Mouse (Mus musculus): ENCODE results near the gene Mtfmt. TPM values are rescaled to one million over a fixed set of nuclear protein-coding genes. Genes with fewer than 3 reads are reported as not detected.

Gene Mtfmt
- polyA plus RNA-seq, 1 experiment from 2014 or later: 20.5 TPM

DNA sequence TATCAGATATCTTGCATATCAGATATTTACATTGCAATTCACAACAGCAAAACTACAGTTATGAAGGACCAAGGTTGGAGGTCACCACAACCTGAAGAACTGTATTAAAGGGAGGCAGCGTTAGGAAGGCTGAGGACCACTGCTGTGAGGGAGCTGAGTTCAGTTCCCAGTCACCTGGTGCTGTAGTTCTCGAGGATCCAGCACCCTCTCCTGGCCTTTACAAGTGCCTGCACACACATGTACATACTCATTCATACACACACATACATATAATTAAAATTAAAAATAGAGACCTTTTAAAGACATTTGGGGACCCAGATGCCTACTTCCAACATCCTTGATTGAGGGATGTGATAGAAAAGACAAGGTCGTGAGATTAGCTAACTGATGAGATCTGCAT, 15.9 kb upstream of the Mtfmt start:
- WGBS: 74% methylated on average over 3 of the region's 3 CpGs
- Histone ChIP-seq H3K9me3 (ENCODE audit: control insufficient read depth, low read length) (no peaks in the 10 kb centered on the region), H3K4me3 (ENCODE audit: low read depth, low read length) (no peak overlapping the region), H3K9ac (ENCODE audit: low read length) (no peak overlapping the region), H3K4me2 (ENCODE audit: low read depth) (no peak overlapping the region), H3K36me3 (ENCODE audit: control insufficient read depth, insufficient read depth, low read length) (no peaks in the 10 kb centered on the region), H3K27me3 (ENCODE audit: control insufficient read depth, insufficient read depth, low read length) (no peaks in the 10 kb centered on the region), H3K4me1 (ENCODE audit: control insufficient read depth, insufficient read depth, low read length) (no peaks in the 10 kb centered on the region), H3K27ac (ENCODE audit: low read depth, low read length) (no peak overlapping the region)
- ATAC-seq (ENCODE audit: insufficient read depth, low FRiP score, low TSS enrichment) (no peak), DNase-seq (ENCODE audit: low spot score) (no peak)

DNA sequence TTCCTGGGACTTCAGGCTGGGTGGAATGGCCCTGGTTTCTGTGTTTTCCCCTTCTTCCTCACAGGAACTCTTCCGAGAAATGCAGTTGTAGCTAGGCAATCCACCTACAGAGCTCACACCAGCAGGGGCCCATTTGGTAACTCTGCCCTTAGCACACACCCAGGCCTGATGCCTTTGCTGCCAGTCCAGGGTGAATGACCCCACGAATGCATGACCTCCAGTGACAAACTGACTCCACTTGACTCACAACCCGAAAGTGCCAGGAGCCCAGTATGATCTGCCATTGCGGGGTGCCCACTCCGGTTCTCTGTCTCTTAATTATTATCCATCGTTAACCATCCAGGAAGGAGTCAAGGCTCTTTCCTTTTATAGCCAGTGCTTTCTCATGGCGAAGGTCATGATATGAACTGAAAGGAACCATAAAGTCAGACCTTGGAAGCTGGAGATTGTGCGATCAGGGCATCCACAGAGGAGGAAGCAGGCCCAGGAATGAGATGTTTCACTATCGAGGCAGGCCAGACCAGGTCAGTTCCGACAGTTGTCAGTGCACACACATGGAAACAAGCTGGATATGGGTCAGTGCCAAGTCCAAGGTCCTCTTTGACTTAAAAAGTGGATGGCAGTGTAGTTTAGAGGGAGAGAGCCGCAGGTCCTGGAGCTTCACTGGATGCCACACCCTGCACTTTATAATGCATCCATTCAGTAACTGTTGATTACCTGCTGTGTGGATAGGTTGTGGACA, 12.7 kb upstream of the Mtfmt start, which contains the start of gene Slc51b:
Gene Slc51b (minus strand): TSS at position 196 of the 742 bp plus-strand sequence.
- Histone ChIP-seq H3K4me1 (ENCODE audit: control insufficient read depth, insufficient read depth, low read length) (no peaks in the 10 kb centered on the region), H3K36me3 (ENCODE audit: control insufficient read depth, insufficient read depth, low read length) (no peaks in the 10 kb centered on the region), H3K4me2 (ENCODE audit: low read depth) (no peak within 1 kb of the TSS), H3K27ac (ENCODE audit: low read depth, low read length) (no peak within 1 kb of the TSS), H3K4me3 (ENCODE audit: low read depth, low read length) (no peak within 1 kb of the TSS), H3K9ac (ENCODE audit: low read length) (no peak within 1 kb of the TSS), H3K27me3 (ENCODE audit: control insufficient read depth, insufficient read depth, low read length) (no peaks in the 10 kb centered on the region), H3K9me3 (ENCODE audit: control insufficient read depth, low read length) (no peaks in the 10 kb centered on the region)
- ATAC-seq (ENCODE audit: insufficient read depth, low FRiP score, low TSS enrichment): no peak
- DNase-seq (ENCODE audit: low spot score): no peak
- 83% methylated on average over 11 of the region's 11 CpGs for WGBS

DNA sequence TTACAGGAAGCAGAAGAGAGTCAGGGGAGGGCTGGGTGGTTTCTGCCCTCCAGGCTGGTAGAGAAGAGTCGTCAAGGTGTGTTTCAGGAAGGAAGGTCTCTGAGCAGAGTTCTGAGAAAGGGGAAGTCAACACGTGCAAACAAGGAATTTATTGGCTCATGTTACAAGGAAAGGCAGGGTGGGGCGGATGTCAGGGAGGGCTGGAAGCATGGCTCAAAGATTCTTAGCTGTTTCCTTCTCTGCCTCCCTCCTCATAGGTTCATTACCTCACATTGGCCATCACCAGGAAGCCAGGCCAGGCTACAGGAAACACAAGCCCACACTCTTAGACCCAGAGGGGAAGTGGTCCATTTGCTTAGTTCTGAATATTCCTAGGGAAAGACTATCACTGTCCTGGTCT, 11.2 kb upstream of the Mtfmt start:
- Histone ChIP-seq H3K27ac (ENCODE audit: low read depth, low read length) (no peak overlapping the region), H3K9ac (ENCODE audit: low read length) (no peak overlapping the region), H3K9me3 (ENCODE audit: control insufficient read depth, low read length) (no peaks in the 10 kb centered on the region), H3K36me3 (ENCODE audit: control insufficient read depth, insufficient read depth, low read length) (no peaks in the 10 kb centered on the region), H3K27me3 (ENCODE audit: control insufficient read depth, insufficient read depth, low read length) (no peaks in the 10 kb centered on the region), H3K4me2 (ENCODE audit: low read depth) (no peak overlapping the region), H3K4me3 (ENCODE audit: low read depth, low read length) (no peak overlapping the region), H3K4me1 (ENCODE audit: control insufficient read depth, insufficient read depth, low read length) (no peaks in the 10 kb centered on the region)
- 43% methylated on average over 3 of the region's 3 CpGs for WGBS
- DNase-seq (ENCODE audit: low spot score): no peak
- ATAC-seq (ENCODE audit: insufficient read depth, low FRiP score, low TSS enrichment): no peak

DNA sequence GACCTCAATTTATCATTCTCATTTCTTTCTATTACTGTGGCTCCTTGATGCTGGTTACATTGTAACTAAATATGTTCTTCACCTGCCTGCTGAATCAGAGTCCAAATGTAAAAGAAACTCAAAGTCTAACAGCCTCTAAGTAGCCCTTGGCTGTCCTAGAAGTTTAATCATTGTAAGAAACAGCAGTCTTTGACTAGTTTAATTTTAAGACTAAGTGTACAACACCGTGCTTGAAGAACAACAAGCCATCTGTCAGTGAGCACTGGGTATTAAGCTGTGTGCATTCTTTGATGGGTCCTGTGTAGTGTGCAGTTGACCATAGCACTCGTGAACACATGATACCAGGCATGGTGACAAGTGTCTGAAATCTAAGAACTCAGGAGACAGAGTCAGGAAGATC, 8.1 kb upstream of the Mtfmt start:
- Histone ChIP-seq H3K9me3 (ENCODE audit: control insufficient read depth, low read length) (no peaks in the 10 kb centered on the region), H3K27me3 (ENCODE audit: control insufficient read depth, insufficient read depth, low read length) (no peaks in the 10 kb centered on the region), H3K4me1 (ENCODE audit: control insufficient read depth, insufficient read depth, low read length) (no peaks in the 10 kb centered on the region), H3K4me3 (ENCODE audit: low read depth, low read length) (no peak overlapping the region), H3K9ac (ENCODE audit: low read length) (no peak overlapping the region), H3K36me3 (ENCODE audit: control insufficient read depth, insufficient read depth, low read length) (no peaks in the 10 kb centered on the region), H3K4me2 (ENCODE audit: low read depth) (no peak overlapping the region), H3K27ac (ENCODE audit: low read depth, low read length) (no peak overlapping the region)
- no peak for ATAC-seq (ENCODE audit: insufficient read depth, low FRiP score, low TSS enrichment)
- WGBS: 85% methylated on average over 2 of the region's 2 CpGs
- no peak for DNase-seq (ENCODE audit: low spot score)

DNA sequence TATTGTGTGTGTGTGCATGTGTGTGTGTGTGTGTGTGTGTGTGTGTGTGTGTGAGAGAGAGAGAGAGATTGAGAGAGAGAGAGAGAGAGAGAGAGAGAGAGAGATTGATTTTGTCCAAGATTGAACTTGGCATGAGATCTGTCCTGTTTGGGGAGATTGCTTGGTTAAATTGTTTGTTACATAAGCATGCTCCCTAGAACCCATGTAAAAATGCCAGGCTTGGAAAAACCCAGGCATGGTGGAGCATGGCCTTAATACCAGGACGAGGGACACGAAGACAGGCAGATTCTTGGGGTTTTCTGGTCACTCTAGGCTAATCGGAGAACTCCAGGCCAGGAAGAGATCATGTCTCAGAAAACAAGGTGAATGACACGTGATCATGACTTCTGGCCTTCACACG, 7.6 kb upstream of the Mtfmt start:
- H3K4me1 ChIP-seq (ENCODE audit: control insufficient read depth, insufficient read depth, low read length): no peaks in the 10 kb centered on the region
- H3K36me3 ChIP-seq (ENCODE audit: control insufficient read depth, insufficient read depth, low read length): no peaks in the 10 kb centered on the region
- ATAC-seq (ENCODE audit: insufficient read depth, low FRiP score, low TSS enrichment) (no peak), DNase-seq (ENCODE audit: low spot score) (no peak)
- H3K27ac ChIP-seq (ENCODE audit: low read depth, low read length): no peak overlapping the region
- H3K9ac ChIP-seq (ENCODE audit: low read length): no peak overlapping the region
- no peak overlapping the region for H3K4me3 ChIP-seq (ENCODE audit: low read depth, low read length)
- no peaks in the 10 kb centered on the region for H3K9me3 ChIP-seq (ENCODE audit: control insufficient read depth, low read length)
- WGBS: 90% methylated on average over 5 of the region's 5 CpGs
- H3K4me2 ChIP-seq (ENCODE audit: low read depth): no peak overlapping the region
- no peaks in the 10 kb centered on the region for H3K27me3 ChIP-seq (ENCODE audit: control insufficient read depth, insufficient read depth, low read length)

DNA sequence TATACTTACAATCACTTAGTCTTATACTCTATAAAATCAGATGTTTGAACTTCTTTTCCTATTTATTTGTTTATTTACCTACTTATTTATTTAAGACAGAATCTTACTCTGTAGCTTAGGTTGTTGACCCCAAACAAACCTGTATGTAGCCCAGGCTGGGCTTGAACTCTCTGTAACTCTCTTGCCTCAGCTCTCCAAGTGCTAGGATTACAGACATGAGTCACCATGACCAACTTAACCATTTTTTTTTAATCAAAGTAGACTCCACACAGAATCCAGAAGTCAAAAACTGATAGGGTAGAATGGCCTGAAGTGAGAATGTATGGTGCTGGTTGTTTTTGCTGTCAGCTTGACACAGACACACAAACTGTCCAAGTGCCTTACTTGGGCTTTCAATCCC, 5.2 kb upstream of the Mtfmt start:
- Histone ChIP-seq H3K36me3 (ENCODE audit: control insufficient read depth, insufficient read depth, low read length) (no peaks in the 10 kb centered on the region), H3K27me3 (ENCODE audit: control insufficient read depth, insufficient read depth, low read length) (no peaks in the 10 kb centered on the region), H3K27ac (ENCODE audit: low read depth, low read length) (no peak overlapping the region), H3K4me3 (ENCODE audit: low read depth, low read length) (no peak overlapping the region), H3K9me3 (ENCODE audit: control insufficient read depth, low read length) (no peaks in the 10 kb centered on the region), H3K4me2 (ENCODE audit: low read depth) (no peak overlapping the region), H3K9ac (ENCODE audit: low read length) (no peak overlapping the region), H3K4me1 (ENCODE audit: control insufficient read depth, insufficient read depth, low read length) (no peaks in the 10 kb centered on the region)
- no peak for DNase-seq (ENCODE audit: low spot score)
- no peak for ATAC-seq (ENCODE audit: insufficient read depth, low FRiP score, low TSS enrichment)

DNA sequence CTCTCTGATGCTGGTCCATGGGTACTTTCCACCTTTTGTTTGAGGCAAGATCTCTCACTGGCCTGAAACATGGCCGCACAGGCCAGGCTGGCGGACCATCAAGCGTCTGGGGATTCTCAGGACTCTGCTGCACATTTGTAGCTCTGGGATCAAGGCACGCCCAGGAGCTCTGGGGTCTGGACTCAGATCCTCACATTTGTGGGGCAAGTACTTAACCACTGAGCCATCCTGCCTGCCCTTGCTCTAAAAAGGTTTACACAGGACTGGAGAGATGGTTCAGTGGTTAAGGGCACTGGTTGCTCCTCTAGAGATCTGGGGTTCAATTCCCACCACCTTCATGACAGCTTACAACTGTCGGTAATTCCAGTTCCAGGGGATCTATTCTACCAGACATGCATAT, 4.7 kb upstream of the Mtfmt start:
- ATAC-seq (ENCODE audit: insufficient read depth, low FRiP score, low TSS enrichment) (no peak), DNase-seq (ENCODE audit: low spot score) (no peak)
- Histone ChIP-seq H3K36me3 (ENCODE audit: control insufficient read depth, insufficient read depth, low read length) (no peaks in the 10 kb centered on the region), H3K9me3 (ENCODE audit: control insufficient read depth, low read length) (no peaks in the 10 kb centered on the region), H3K27ac (ENCODE audit: low read depth, low read length) (no peak overlapping the region), H3K4me1 (ENCODE audit: control insufficient read depth, insufficient read depth, low read length) (no peaks in the 10 kb centered on the region; the same call in 1 of the 2 replicates), H3K4me3 (ENCODE audit: low read depth, low read length) (no peak overlapping the region), H3K9ac (ENCODE audit: low read length) (no peak overlapping the region), H3K4me2 (ENCODE audit: low read depth) (no peak overlapping the region), H3K27me3 (ENCODE audit: control insufficient read depth, insufficient read depth, low read length) (no peaks in the 10 kb centered on the region)
- WGBS: 90% methylated on average over 5 of the region's 5 CpGs

DNA sequence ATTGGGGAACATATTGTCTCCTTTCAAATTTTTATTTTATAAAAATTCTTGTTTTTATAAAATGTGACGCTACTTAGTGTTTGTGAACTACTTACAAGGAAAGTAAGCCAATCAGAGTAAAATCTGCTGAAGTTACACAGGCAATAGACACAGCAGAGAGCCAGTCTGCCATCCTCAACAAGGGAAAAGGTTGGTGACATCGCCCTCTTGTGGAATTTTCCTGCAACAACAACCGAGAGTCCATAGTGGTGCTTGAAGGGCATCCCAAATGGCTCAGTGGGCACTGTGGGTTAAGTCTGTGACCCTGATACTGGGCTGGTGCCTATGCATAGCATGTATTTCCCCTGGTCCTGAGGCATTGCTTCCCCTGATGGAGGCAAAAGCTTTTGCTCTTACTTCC, 3.3 kb upstream of the Mtfmt start:
- H3K27ac ChIP-seq (ENCODE audit: low read depth, low read length): no peak overlapping the region
- ATAC-seq (ENCODE audit: insufficient read depth, low FRiP score, low TSS enrichment): no peak

DNA sequence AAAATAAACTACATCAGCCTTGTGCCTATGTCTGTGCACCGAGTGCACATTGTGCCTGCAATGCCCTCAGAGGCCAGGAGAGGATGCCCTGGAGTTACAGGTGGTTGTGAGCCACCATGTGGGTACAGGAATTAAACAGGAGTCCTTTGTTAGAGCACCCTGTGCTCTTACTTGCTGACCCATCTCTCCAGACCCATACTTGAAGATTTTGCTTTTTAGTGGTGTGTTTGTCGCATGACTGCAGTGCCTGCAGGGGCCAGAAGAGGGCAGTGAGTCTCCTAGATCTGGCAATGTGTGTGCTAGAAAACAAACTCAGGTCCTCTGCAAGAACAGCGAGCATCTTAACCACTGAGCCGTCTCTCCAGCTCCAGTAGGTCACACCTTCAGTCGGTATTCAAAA, 1.4 kb upstream of the Mtfmt start:
- Histone ChIP-seq H3K9me3 (ENCODE audit: control insufficient read depth, low read length) (no peaks in the 10 kb centered on the region), H3K27me3 (ENCODE audit: control insufficient read depth, insufficient read depth, low read length) (no peaks in the 10 kb centered on the region), H3K9ac (ENCODE audit: low read length) (no peak overlapping the region), H3K4me2 (ENCODE audit: low read depth) (no peak overlapping the region), H3K27ac (ENCODE audit: low read depth, low read length) (no peak overlapping the region), H3K36me3 (ENCODE audit: control insufficient read depth, insufficient read depth, low read length) (no peaks in the 10 kb centered on the region), H3K4me1 (ENCODE audit: control insufficient read depth, insufficient read depth, low read length) (no peaks in the 10 kb centered on the region; the same call in 1 of the 2 replicates), H3K4me3 (ENCODE audit: low read depth, low read length) (no peak overlapping the region)
- WGBS: 73% methylated on average over 5 of the region's 5 CpGs
- no peak for ATAC-seq (ENCODE audit: insufficient read depth, low FRiP score, low TSS enrichment)
- peak; percentile 43 for DNase-seq (ENCODE audit: low spot score)

More for the DNA sequence above, 3.3 kb upstream of the Mtfmt start:
- Histone ChIP-seq H3K9me3 (ENCODE audit: control insufficient read depth, low read length) (no peaks in the 10 kb centered on the region), H3K27me3 (ENCODE audit: control insufficient read depth, insufficient read depth, low read length) (no peaks in the 10 kb centered on the region), H3K4me2 (ENCODE audit: low read depth) (no peak overlapping the region), H3K36me3 (ENCODE audit: control insufficient read depth, insufficient read depth, low read length) (no peaks in the 10 kb centered on the region), H3K9ac (ENCODE audit: low read length) (no peak overlapping the region), H3K4me1 (ENCODE audit: control insufficient read depth, insufficient read depth, low read length) (no peaks in the 10 kb centered on the region; the same call in 1 of the 2 replicates), H3K4me3 (ENCODE audit: low read depth, low read length) (no peak overlapping the region)
- DNase-seq (ENCODE audit: low spot score): peak; percentile 78
- 5% methylated on average over 3 of the region's 3 CpGs for WGBS
